Mouse (Mus musculus) liver, postnatal 0 days (tissue): ENCODE data around the gene Efna3. TPM values are rescaled to one million over a fixed set of nuclear protein-coding genes. Genes with fewer than 3 reads are reported as not detected.

Experiments used
- ATAC-seq: fragments of 200-750 bp; cut with Nextera tagmentation; 2 replicates; pipeline ENCODE4 v1.8.0; 2017; ENCODE audit warnings: mild to moderate bottlenecking, moderate library complexity
- DNase-seq: peaks from one replicate; pipeline ENCODE4 v3.0.0-alpha.2; 2016
- H3K27ac ChIP-seq: fragments of 300-500 bp; sonication (generic); 2 replicates; pipeline ENCODE4 v1.5.1; 2014; ENCODE audit warnings: antibody characterized with exemption, moderate library complexity, mild to moderate bottlenecking, low read depth
- H3K27me3 ChIP-seq: fragments of 300-500 bp; sonication (generic); 2 replicates; pipeline ENCODE4 v1.6.1; 2014; ENCODE audit warnings: low read length, control low read depth, mixed read lengths; ENCODE audit not compliant: insufficient read depth
- H3K36me3 ChIP-seq: fragments of 300-500 bp; sonication (generic); replicated peaks from 2 replicates; pipeline ENCODE4 v1.6.1; 2014; ENCODE audit warnings: mild to moderate bottlenecking, control low read depth, low read length, moderate library complexity, mixed read lengths; ENCODE audit not compliant: insufficient read depth
- H3K4me1 ChIP-seq: fragments of 300-500 bp; sonication (generic); 2 replicates; pipeline ENCODE4 v1.6.1; 2014; ENCODE audit warnings: antibody characterized with exemption, mild to moderate bottlenecking, control low read depth; ENCODE audit not compliant: insufficient read depth
- H3K4me2 ChIP-seq: fragments of 300-500 bp; sonication (generic); 2 replicates; pipeline ENCODE4 v1.6.1; 2014; ENCODE audit warnings: low read depth, mild to moderate bottlenecking, low read length, moderate library complexity, mixed read lengths
- H3K4me3 ChIP-seq: fragments of 300-500 bp; sonication (generic); 2 replicates; pipeline ENCODE4 v1.5.1; 2014; ENCODE audit warnings: low read depth, low read length
- H3K9ac ChIP-seq: fragments of 300-500 bp; sonication (generic); replicated peaks from 2 replicates; pipeline ENCODE4 v1.6.1; 2014; ENCODE audit warnings: mild to moderate bottlenecking, moderate library complexity
- H3K9me3 ChIP-seq: fragments of 300-500 bp; sonication (generic); 2 replicates; pipeline ENCODE4 v1.6.1; 2016; ENCODE audit warnings: mild to moderate bottlenecking, control low read depth, low read length, mixed read lengths
- CTCF ChIP-seq: sonication (generic); IDR thresholded peaks from 2 replicates; pipeline ENCODE4 v1.5.1; 2016; ENCODE audit warnings: antibody characterized with exemption, low read depth
- EP300 ChIP-seq: IDR thresholded peaks from 2 replicates; pipeline ENCODE4 v1.6.1; 2016; ENCODE audit warnings: antibody characterized with exemption, low read depth, mild to moderate bottlenecking
- WGBS: fragments of 180-500 bp; shearing (Covaris S2); extraction: QIAGEN DNeasy Blood & Tissue Kit; methylation state at CpG from one replicate; pipeline ENCODE4 v1.1.7; 2014; ENCODE audit not compliant: insufficient replicate concordance; 5-methylcytosine and 5-hydroxymethylcytosine counted together
- polyA plus RNA-seq: library from polyadenylated mRNA; unstranded; fragments of >200 nt; fragmentation: Nextera tagmentation; extraction: Ambion mirVana; gene quantifications from 2 replicates; pipeline ENCODE4 v1.2.1, GENCODE M21; 2015

Gene Efna3
- polyA plus RNA-seq, 1 experiment from 2014 or later: not detected

DNA sequence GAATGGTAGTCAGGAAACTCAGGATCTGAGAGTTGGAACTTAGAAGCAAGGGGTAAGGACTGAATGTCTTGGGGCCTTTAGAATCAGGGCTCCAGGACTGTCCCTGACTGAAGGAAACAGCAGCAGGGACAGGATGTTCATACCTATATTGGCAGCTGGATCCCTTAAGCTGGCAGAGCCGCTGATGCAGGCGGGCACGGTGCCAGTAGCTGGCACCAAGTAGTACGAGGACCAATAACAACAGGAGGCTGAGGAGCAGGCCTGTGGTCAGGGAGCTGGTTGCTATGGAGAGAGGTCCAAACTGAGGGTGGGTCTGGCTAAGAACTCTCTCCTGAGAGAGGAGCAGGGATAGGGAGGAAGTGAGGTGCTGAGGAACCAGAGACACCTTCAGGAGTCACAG, 19.0 kb upstream of the Efna3 start:
- Histone ChIP-seq H3K4me2 (no peak overlapping the region), H3K9ac (no peak overlapping the region), H3K4me3 (no peak overlapping the region), H3K36me3 (no peaks in the 10 kb centered on the region), H3K9me3 (no peaks in the 10 kb centered on the region), H3K4me1 (peaks cover 11% of the 10 kb centered on the region), H3K27me3 (peaks cover 8% of the 10 kb centered on the region; the same call in 1 of the 2 replicates), H3K27ac (no peak overlapping the region)
- no peak for TF ChIP-seq CTCF
- TF ChIP-seq EP300: no peak
- WGBS: 74% methylated on average over 4 of the region's 4 CpGs
- DNase-seq: no peak
- ATAC-seq: no peak

DNA sequence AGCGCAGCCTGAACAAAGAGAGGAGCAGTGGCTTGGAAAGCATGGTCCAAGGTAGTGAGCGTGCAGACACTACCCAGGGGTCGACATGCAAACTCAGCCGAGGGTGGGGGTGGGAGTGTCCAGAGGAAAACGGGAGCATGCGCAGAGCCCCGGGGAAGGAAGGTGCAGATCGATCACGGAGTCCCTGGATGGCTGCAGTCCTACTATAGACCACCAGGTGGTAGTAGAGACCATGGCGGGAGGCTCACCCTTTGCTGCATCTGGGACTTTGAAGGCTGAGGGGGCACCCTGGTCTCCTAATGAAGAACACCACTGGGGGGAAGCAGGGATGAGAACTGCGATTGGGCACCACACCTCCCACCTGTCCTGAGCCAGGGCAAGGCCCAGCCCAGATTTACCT, 17.7 kb upstream of the Efna3 start:
- H3K4me1 ChIP-seq: peaks cover 11% of the 10 kb centered on the region
- peak; percentile 87 for DNase-seq
- ATAC-seq: peak; percentile 47; the same call in 1 of the 2 replicates
- H3K9ac ChIP-seq: no peak overlapping the region
- H3K36me3 ChIP-seq: no peaks in the 10 kb centered on the region
- peaks cover 8% of the 10 kb centered on the region; the same call in 1 of the 2 replicates for H3K27me3 ChIP-seq
- peak overlapping the region; percentile 56 for H3K4me2 ChIP-seq
- 0 out of 2 replicates have a peak overlapping the region, but pooled peaks have one; percentile 1 for H3K4me3 ChIP-seq
- H3K9me3 ChIP-seq: no peaks in the 10 kb centered on the region
- TF ChIP-seq CTCF (peak; percentile 97), EP300 (no peak)
- 12% methylated on average over 11 of the region's 11 CpGs for WGBS
- no peak overlapping the region for H3K27ac ChIP-seq

DNA sequence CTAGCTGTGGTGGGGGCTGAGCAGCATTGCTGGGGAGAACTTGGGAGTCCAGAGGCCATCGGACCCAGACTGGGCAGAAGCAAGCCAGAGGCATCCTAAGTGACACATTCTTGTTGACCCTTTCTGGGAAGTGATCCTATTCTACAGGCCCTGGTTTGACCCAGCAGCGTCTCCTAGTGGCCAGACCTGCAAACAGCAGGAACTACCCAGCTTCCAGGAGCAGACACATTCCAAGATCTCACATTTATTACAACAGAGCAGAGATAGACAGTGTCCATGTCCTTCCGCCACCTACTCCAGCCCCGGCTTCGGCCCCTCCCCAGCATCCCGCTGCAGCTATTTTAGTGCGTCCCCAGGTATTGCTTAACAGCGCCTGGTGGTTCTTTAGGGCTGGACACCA, 16.7 kb upstream of the Efna3 start:
- Histone ChIP-seq H3K4me3 (no peak overlapping the region), H3K36me3 (no peaks in the 10 kb centered on the region), H3K4me2 (no peak overlapping the region), H3K4me1 (peaks cover 11% of the 10 kb centered on the region), H3K27ac (no peak overlapping the region), H3K27me3 (peaks cover 8% of the 10 kb centered on the region; the same call in 1 of the 2 replicates), H3K9ac (no peak overlapping the region), H3K9me3 (no peaks in the 10 kb centered on the region)
- TF ChIP-seq EP300: no peak
- peak; percentile 93 for TF ChIP-seq CTCF
- peak; percentile 82 for DNase-seq
- 28% methylated on average over 8 of the region's 8 CpGs for WGBS
- peak; percentile 20; the same call in 1 of the 2 replicates for ATAC-seq

DNA sequence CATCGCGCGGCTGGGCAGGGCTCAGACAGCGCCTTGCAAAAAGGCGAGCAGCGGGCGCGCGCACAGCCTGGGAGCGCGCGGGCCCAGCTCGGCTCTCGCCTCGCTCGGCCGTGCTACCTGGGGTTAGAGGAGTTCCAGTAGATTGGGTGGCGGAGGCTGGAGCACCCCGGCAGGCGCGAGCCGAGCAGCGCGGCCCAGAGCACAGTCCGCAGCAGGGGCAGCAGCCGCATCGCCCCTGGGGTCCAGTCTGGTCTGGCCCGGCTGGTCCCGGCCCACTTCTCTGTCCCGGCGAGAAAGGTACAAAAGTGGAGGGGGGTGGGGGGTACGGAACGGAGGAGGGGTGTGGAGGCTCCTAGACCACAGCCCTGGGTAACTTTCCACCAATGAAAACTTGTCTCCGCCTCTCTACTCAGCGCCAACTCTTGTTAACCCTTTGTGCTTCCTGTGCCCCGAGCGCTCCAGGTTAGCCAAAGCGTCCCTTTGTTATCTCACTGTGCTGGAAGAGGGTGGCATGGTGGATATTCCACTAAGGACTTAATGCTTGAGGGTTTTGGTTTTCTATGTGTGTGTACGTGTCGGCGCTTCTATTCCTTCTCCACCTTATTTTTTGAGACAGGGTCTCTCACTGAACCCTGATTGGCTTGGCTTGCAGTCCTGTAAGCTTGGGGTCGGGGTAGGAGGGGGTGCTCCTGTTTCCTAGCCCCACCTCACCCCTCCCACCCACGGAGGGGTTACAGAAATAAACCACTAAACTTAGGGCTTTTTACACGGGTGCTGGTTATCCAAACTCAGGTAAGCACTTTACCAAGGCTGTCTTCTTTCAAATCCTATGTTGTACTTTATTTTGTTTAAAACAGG, 15.2 kb upstream of the Efna3 start, which contains the start of gene Efna4:
Gene Efna4, minus strand, starts transcription at position 308 of the 858 bp plus-strand sequence.
- peak; percentile 59 for DNase-seq
- Histone ChIP-seq H3K4me1 (peaks cover 11% of the 10 kb centered on the region), H3K9ac (peak within 1 kb of the TSS; percentile 63), H3K27me3 (peaks cover 8% of the 10 kb centered on the region; the same call in 1 of the 2 replicates), H3K27ac (no peak within 1 kb of the TSS), H3K4me2 (peak within 1 kb of the TSS; percentile 86), H3K36me3 (no peaks in the 10 kb centered on the region), H3K4me3 (peak within 1 kb of the TSS; percentile 66), H3K9me3 (no peaks in the 10 kb centered on the region)
- 5% methylated on average over 33 of the region's 44 CpGs for WGBS
- ATAC-seq: peak; percentile 73
- no peak for TF ChIP-seq EP300
- no peak for TF ChIP-seq CTCF

DNA sequence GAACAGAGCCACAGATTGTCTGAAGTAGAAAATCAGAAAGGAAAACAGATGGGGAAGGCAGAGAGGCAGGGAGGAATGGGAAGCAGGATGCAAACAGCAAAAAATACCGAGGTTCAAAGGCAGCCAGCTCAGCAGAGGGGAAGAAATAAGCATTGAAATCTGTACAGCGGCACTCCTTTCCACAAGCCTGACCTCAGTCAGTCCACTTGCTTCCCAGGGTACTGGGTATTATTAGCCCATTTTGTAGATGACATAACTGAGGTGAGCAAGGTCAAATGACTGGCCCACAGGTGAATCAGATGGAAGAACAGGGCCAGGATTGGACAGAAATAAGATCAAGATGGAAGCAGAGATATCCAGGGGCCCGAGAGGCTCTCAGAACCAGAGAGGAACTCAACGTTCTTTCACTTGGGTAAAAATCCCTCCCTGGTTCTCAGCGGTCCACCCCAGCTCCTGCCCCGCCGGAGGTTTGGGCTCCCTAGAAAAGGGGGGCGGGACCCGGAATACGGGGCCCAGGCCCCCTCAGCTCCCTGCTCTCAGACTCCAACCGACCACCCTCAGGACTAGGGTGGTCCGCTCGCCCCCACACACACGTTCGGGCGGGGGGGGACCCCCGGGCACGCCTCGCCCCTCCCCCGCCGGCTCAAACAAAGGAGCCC, 14.4 kb upstream of the Efna3 start:
- no peaks in the 10 kb centered on the region for H3K9me3 ChIP-seq
- peaks cover 11% of the 10 kb centered on the region for H3K4me1 ChIP-seq
- DNase-seq (no peak), ATAC-seq (no peak)
- WGBS: 1% methylated on average over 20 of the region's 21 CpGs
- H3K27me3 ChIP-seq: peaks cover 8% of the 10 kb centered on the region; the same call in 1 of the 2 replicates
- H3K36me3 ChIP-seq: no peaks in the 10 kb centered on the region
- peak overlapping the region; percentile 63 for H3K9ac ChIP-seq
- no peak overlapping the region for H3K27ac ChIP-seq
- H3K4me2 ChIP-seq: peak overlapping the region; percentile 86
- H3K4me3 ChIP-seq: peak overlapping the region; percentile 66
- TF ChIP-seq CTCF (no peak), EP300 (no peak)

DNA sequence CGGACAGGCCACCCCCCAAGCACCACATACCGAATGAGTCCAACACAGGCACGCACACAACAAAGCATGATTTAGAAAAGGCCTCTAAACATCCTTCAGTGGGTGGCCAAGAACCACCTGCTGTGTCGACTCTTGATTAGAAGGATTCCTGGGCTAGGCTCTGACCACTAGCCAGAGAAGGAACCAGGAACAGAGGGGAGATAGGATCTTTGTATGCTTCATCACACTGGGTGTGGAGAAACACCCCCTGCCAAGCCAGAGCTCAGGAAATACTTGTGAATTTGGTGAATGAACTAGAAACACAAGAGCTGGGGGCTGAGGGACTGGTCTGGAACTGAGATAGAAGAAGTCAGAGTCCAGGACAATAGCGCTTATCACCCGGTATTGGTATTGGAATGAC, 13.8 kb upstream of the Efna3 start:
- DNase-seq (no peak), ATAC-seq (no peak)
- Histone ChIP-seq H3K27me3 (peaks cover 8% of the 10 kb centered on the region), H3K4me3 (no peak overlapping the region), H3K36me3 (no peaks in the 10 kb centered on the region), H3K4me2 (no peak overlapping the region), H3K27ac (no peak overlapping the region), H3K9me3 (no peaks in the 10 kb centered on the region), H3K9ac (no peak overlapping the region), H3K4me1 (peaks cover 11% of the 10 kb centered on the region)
- WGBS: 45% methylated on average over 6 of the region's 6 CpGs
- no peak for TF ChIP-seq EP300
- no peak for TF ChIP-seq CTCF
